Mouse (Mus musculus): ENCODE measurements around the gene Cltc. TPM values are rescaled to one million over a fixed set of nuclear protein-coding genes. Genes with fewer than 3 reads are reported as not detected.

The Cltc gene
- polyA plus RNA-seq, 1 experiment from 2014 or later = 214 TPM

- H3K9me3 ChIP-seq (ENCODE audit: control insufficient read depth, low read length) = no peaks in the 10 kb centered on the region
- no peak overlapping the region for H3K9ac ChIP-seq (ENCODE audit: low read length)
- 92% methylated on average over 10 of the region's 10 CpGs for WGBS
- DNase-seq (ENCODE audit: low spot score) (no peak), ATAC-seq (ENCODE audit: insufficient read depth, low FRiP score, low TSS enrichment) (no peak)
- H3K27ac ChIP-seq (ENCODE audit: low read depth, low read length) = no peak overlapping the region
- H3K4me2 ChIP-seq (ENCODE audit: low read depth) = no peak overlapping the region
- H3K4me1 ChIP-seq (ENCODE audit: control insufficient read depth, insufficient read depth, low read length) = no peaks in the 10 kb centered on the region
- H3K36me3 ChIP-seq (ENCODE audit: control insufficient read depth, insufficient read depth, low read length) = peaks cover 2% of the 10 kb centered on the region
- no peaks in the 10 kb centered on the region for H3K27me3 ChIP-seq (ENCODE audit: control insufficient read depth, insufficient read depth, low read length)
- H3K4me3 ChIP-seq (ENCODE audit: low read depth, low read length) = no peak overlapping the region
These were observed 23.0 kb downstream of the Cltc start for GRCm38 (mm10) chr11:86734241-86734939.

GRCm38 (mm10) chr11:86731443-86731842, 25.9 kb downstream of the Cltc start:
- Histone ChIP-seq H3K27me3 (ENCODE audit: control insufficient read depth, insufficient read depth, low read length) (no peaks in the 10 kb centered on the region), H3K9me3 (ENCODE audit: control insufficient read depth, low read length) (no peaks in the 10 kb centered on the region), H3K36me3 (ENCODE audit: control insufficient read depth, insufficient read depth, low read length) (peaks cover 3% of the 10 kb centered on the region), H3K27ac (ENCODE audit: low read depth, low read length) (no peak overlapping the region), H3K4me3 (ENCODE audit: low read depth, low read length) (no peak overlapping the region), H3K9ac (ENCODE audit: low read length) (no peak overlapping the region), H3K4me1 (ENCODE audit: control insufficient read depth, insufficient read depth, low read length) (no peaks in the 10 kb centered on the region), H3K4me2 (ENCODE audit: low read depth) (no peak overlapping the region)
- WGBS = 96% methylated on average over 2 of the region's 2 CpGs
- DNase-seq (ENCODE audit: low spot score) = no peak
- no peak for ATAC-seq (ENCODE audit: insufficient read depth, low FRiP score, low TSS enrichment)

GRCm38 (mm10) chr11:86725607-86726006, 31.8 kb downstream of the Cltc start:
- Histone ChIP-seq H3K4me1 (ENCODE audit: control insufficient read depth, insufficient read depth, low read length) (no peaks in the 10 kb centered on the region), H3K27me3 (ENCODE audit: control insufficient read depth, insufficient read depth, low read length) (no peaks in the 10 kb centered on the region), H3K4me3 (ENCODE audit: low read depth, low read length) (no peak overlapping the region), H3K27ac (ENCODE audit: low read depth, low read length) (no peak overlapping the region), H3K9ac (ENCODE audit: low read length) (no peak overlapping the region), H3K4me2 (ENCODE audit: low read depth) (no peak overlapping the region), H3K36me3 (ENCODE audit: control insufficient read depth, insufficient read depth, low read length) (peaks cover 11% of the 10 kb centered on the region), H3K9me3 (ENCODE audit: control insufficient read depth, low read length) (no peaks in the 10 kb centered on the region)
- ATAC-seq (ENCODE audit: insufficient read depth, low FRiP score, low TSS enrichment) = no peak
- DNase-seq (ENCODE audit: low spot score) = no peak

- ATAC-seq (ENCODE audit: insufficient read depth, low FRiP score, low TSS enrichment) = no peak
- H3K36me3 ChIP-seq (ENCODE audit: control insufficient read depth, insufficient read depth, low read length) = peaks cover 11% of the 10 kb centered on the region
- 93% methylated on average over 7 of the region's 7 CpGs for WGBS
These were observed 32.4 kb downstream of the Cltc start for GRCm38 (mm10) chr11:86724982-86725381.

GRCm38 (mm10) chr11:86724004-86724403, 33.4 kb downstream of the Cltc start:
- H3K4me2 ChIP-seq (ENCODE audit: low read depth) = no peak overlapping the region
- peaks cover 12% of the 10 kb centered on the region for H3K36me3 ChIP-seq (ENCODE audit: control insufficient read depth, insufficient read depth, low read length)
- ATAC-seq (ENCODE audit: insufficient read depth, low FRiP score, low TSS enrichment) (no peak), DNase-seq (ENCODE audit: low spot score) (no peak)
- no peaks in the 10 kb centered on the region for H3K4me1 ChIP-seq (ENCODE audit: control insufficient read depth, insufficient read depth, low read length)
- H3K27ac ChIP-seq (ENCODE audit: low read depth, low read length) = no peak overlapping the region
- 96% methylated on average over 3 of the region's 3 CpGs for WGBS
- H3K27me3 ChIP-seq (ENCODE audit: control insufficient read depth, insufficient read depth, low read length) = no peaks in the 10 kb centered on the region
- no peak overlapping the region for H3K9ac ChIP-seq (ENCODE audit: low read length)
- no peaks in the 10 kb centered on the region for H3K9me3 ChIP-seq (ENCODE audit: control insufficient read depth, low read length)
- H3K4me3 ChIP-seq (ENCODE audit: low read depth, low read length) = no peak overlapping the region

More at GRCm38 (mm10) chr11:86724982-86725381, 32.4 kb downstream of the Cltc start:
- no peak overlapping the region for H3K4me2 ChIP-seq (ENCODE audit: low read depth)
- no peaks in the 10 kb centered on the region for H3K4me1 ChIP-seq (ENCODE audit: control insufficient read depth, insufficient read depth, low read length)
- H3K4me3 ChIP-seq (ENCODE audit: low read depth, low read length) = no peak overlapping the region
- H3K9ac ChIP-seq (ENCODE audit: low read length) = no peak overlapping the region
- DNase-seq (ENCODE audit: low spot score) = no peak
- no peak overlapping the region for H3K27ac ChIP-seq (ENCODE audit: low read depth, low read length)
- no peaks in the 10 kb centered on the region for H3K27me3 ChIP-seq (ENCODE audit: control insufficient read depth, insufficient read depth, low read length)
- H3K9me3 ChIP-seq (ENCODE audit: control insufficient read depth, low read length) = no peaks in the 10 kb centered on the region

GRCm38 (mm10) chr11:86719390-86719789, 38.0 kb downstream of the Cltc start:
- 93% methylated on average over 8 of the region's 8 CpGs for WGBS
- no peak overlapping the region for H3K9ac ChIP-seq (ENCODE audit: low read length)
- no peak overlapping the region for H3K4me3 ChIP-seq (ENCODE audit: low read depth, low read length)
- H3K27ac ChIP-seq (ENCODE audit: low read depth, low read length) = no peak overlapping the region
- DNase-seq (ENCODE audit: low spot score) = no peak
- no peak overlapping the region for H3K4me2 ChIP-seq (ENCODE audit: low read depth)
- no peaks in the 10 kb centered on the region for H3K9me3 ChIP-seq (ENCODE audit: control insufficient read depth, low read length)
- no peak for ATAC-seq (ENCODE audit: insufficient read depth, low FRiP score, low TSS enrichment)
- H3K36me3 ChIP-seq (ENCODE audit: control insufficient read depth, insufficient read depth, low read length) = peaks cover 6% of the 10 kb centered on the region
- H3K4me1 ChIP-seq (ENCODE audit: control insufficient read depth, insufficient read depth, low read length) = no peaks in the 10 kb centered on the region
- H3K27me3 ChIP-seq (ENCODE audit: control insufficient read depth, insufficient read depth, low read length) = no peaks in the 10 kb centered on the region

- no peaks in the 10 kb centered on the region for H3K4me1 ChIP-seq (ENCODE audit: control insufficient read depth, insufficient read depth, low read length)
- no peak overlapping the region for H3K4me3 ChIP-seq (ENCODE audit: low read depth, low read length)
- no peaks in the 10 kb centered on the region for H3K27me3 ChIP-seq (ENCODE audit: control insufficient read depth, insufficient read depth, low read length)
- DNase-seq (ENCODE audit: low spot score) (no peak), ATAC-seq (ENCODE audit: insufficient read depth, low FRiP score, low TSS enrichment) (no peak)
- H3K36me3 ChIP-seq (ENCODE audit: control insufficient read depth, insufficient read depth, low read length) = peaks cover 6% of the 10 kb centered on the region
- no peak overlapping the region for H3K27ac ChIP-seq (ENCODE audit: low read depth, low read length)
- H3K9ac ChIP-seq (ENCODE audit: low read length) = no peak overlapping the region
- H3K9me3 ChIP-seq (ENCODE audit: control insufficient read depth, low read length) = no peaks in the 10 kb centered on the region
- WGBS = 97% methylated on average over 3 of the region's 3 CpGs
- no peak overlapping the region for H3K4me2 ChIP-seq (ENCODE audit: low read depth)
These were observed 39.0 kb downstream of the Cltc start for GRCm38 (mm10) chr11:86718369-86718768.

- WGBS = 90% methylated on average over 6 of the region's 6 CpGs
- H3K36me3 ChIP-seq (ENCODE audit: control insufficient read depth, insufficient read depth, low read length) = peaks cover 6% of the 10 kb centered on the region
- ATAC-seq (ENCODE audit: insufficient read depth, low FRiP score, low TSS enrichment) (no peak), DNase-seq (ENCODE audit: low spot score) (no peak)
- no peaks in the 10 kb centered on the region for H3K9me3 ChIP-seq (ENCODE audit: control insufficient read depth, low read length)
- no peak overlapping the region for H3K4me3 ChIP-seq (ENCODE audit: low read depth, low read length)
- H3K4me1 ChIP-seq (ENCODE audit: control insufficient read depth, insufficient read depth, low read length) = no peaks in the 10 kb centered on the region
- no peak overlapping the region for H3K4me2 ChIP-seq (ENCODE audit: low read depth)
- H3K27ac ChIP-seq (ENCODE audit: low read depth, low read length) = no peak overlapping the region
- H3K27me3 ChIP-seq (ENCODE audit: control insufficient read depth, insufficient read depth, low read length) = no peaks in the 10 kb centered on the region
- H3K9ac ChIP-seq (ENCODE audit: low read length) = no peak overlapping the region
These were observed 39.9 kb downstream of the Cltc start for GRCm38 (mm10) chr11:86717306-86718065.

- Histone ChIP-seq H3K27me3 (ENCODE audit: control insufficient read depth, insufficient read depth, low read length) (no peaks in the 10 kb centered on the region), H3K27ac (ENCODE audit: low read depth, low read length) (no peak overlapping the region), H3K36me3 (ENCODE audit: control insufficient read depth, insufficient read depth, low read length) (peaks cover 10% of the 10 kb centered on the region), H3K9ac (ENCODE audit: low read length) (no peak overlapping the region), H3K4me1 (ENCODE audit: control insufficient read depth, insufficient read depth, low read length) (no peaks in the 10 kb centered on the region), H3K9me3 (ENCODE audit: control insufficient read depth, low read length) (no peaks in the 10 kb centered on the region), H3K4me3 (ENCODE audit: low read depth, low read length) (no peak overlapping the region), H3K4me2 (ENCODE audit: low read depth) (no peak overlapping the region)
- DNase-seq (ENCODE audit: low spot score) = no peak
- ATAC-seq (ENCODE audit: insufficient read depth, low FRiP score, low TSS enrichment) = no peak
These were observed 42.8 kb downstream of the Cltc start for GRCm38 (mm10) chr11:86714606-86715005.
